Mouse (Mus musculus) layer of hippocampus, postnatal 14 days (tissue): Measurements from ENCODE around the gene Itpr2. TPM values are rescaled to one million over a fixed set of nuclear protein-coding genes. Genes with fewer than 3 reads are reported as not detected.

ENCODE experiments used
- DNase-seq, 2 experiments: peaks; one replicate each; pipeline ENCODE4 v3.0.0; 2021 to 2022; ENCODE audit warnings: low spot score in 2 of 2, mixed read lengths in 1 of 2
- total RNA-seq, 2 experiments: library from RNA; stranded (reverse); gene quantifications; 2 replicates each; pipeline ENCODE4 v1.2.3; 2021

Gene Itpr2
- total RNA-seq, 2 experiments from 2014 or later, result 32.3 to 35.0 TPM

GRCm38 (mm10) chr6:146072842-146073241 is 429.2 kb downstream of the Itpr2 start:
- no peak for DNase-seq

DNA sequence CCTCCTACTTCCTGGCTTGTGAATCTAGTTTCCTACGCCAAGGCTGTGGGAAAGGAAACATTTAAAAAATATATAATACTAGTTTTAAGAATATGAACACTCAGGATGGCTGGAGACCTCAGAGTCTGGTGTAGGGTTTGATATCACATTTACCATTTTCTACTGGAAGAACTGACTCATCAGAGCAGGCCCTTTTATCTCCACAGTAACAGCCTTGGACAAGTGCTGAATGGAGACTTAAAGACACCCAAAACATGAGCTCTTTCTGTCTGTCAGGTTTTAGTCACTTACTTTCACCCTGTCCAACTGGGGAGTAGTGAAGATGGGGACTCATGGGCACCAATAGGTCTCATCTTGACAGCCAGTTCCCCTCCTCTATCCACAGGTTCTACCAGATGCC is 430.1 kb downstream of the Itpr2 start:
- DNase-seq, result no peak

Other genes with a start within 250 kb of the Itpr2 start
- gene Fgfr1op2, start 75.0 kb upstream of the Itpr2 start, total RNA-seq, result 10 to 100 TPM; 78.3 to 80.9 TPM
- 10 to 100 TPM; 39.2 to 42.7 TPM for gene Ints13, start 75.6 kb upstream of the Itpr2 start, total RNA-seq
- 10 to 100 TPM; 37.2 to 47.0 TPM for gene Med21, start 140.3 kb upstream of the Itpr2 start, total RNA-seq
- 10 to 100 TPM; 42.1 to 43.4 TPM for gene Tm7sf3, start 140.6 kb upstream of the Itpr2 start, total RNA-seq
- gene Stk38l, start 222.8 kb upstream of the Itpr2 start, total RNA-seq, result 10 to 100 TPM; 19.2 to 19.6 TPM